Mouse (Mus musculus) kidney, adult 2 months (tissue): ENCODE measurements around the gene Slc15a2. TPM values are rescaled to one million over a fixed set of nuclear protein-coding genes. Genes with fewer than 3 reads are reported as not detected.

Source experiments
- DNase-seq: peaks from one replicate; pipeline ENCODE4 v3.0.0; 2021
- H3K27ac ChIP-seq: fragments of 200-500 bp; 2 replicates; pipeline ENCODE4 v1.5.1; 2012; ENCODE audit warnings: low read depth, low read length, control low read depth, inconsistent platforms; ENCODE audit not compliant: insufficient read depth
- H3K27me3 ChIP-seq: fragments of 200-500 bp; replicated peaks from 2 replicates; pipeline ENCODE4 v1.6.1; 2012; ENCODE audit warnings: mild to moderate bottlenecking, moderate library complexity, low read length, inconsistent platforms; ENCODE audit not compliant: control insufficient read depth, insufficient read depth
- H3K36me3 ChIP-seq: fragments of 200-500 bp; 2 replicates; pipeline ENCODE4 v1.6.1; 2012; ENCODE audit warnings: mild to moderate bottlenecking, moderate library complexity, low read length, inconsistent platforms; ENCODE audit not compliant: control insufficient read depth, insufficient read depth
- H3K4me1 ChIP-seq: fragments of 200-500 bp; 2 replicates; pipeline ENCODE4 v1.6.1; 2011; ENCODE audit warnings: low read length; ENCODE audit not compliant: control insufficient read depth, insufficient read depth
- H3K4me3 ChIP-seq: fragments of 200-500 bp; 2 replicates; pipeline ENCODE4 v1.5.1; 2011; ENCODE audit warnings: mild to moderate bottlenecking, low read depth, low read length, control low read depth; ENCODE audit not compliant: insufficient read depth
- CTCF ChIP-seq: fragments of 200-500 bp; conservative IDR thresholded peaks from 2 replicates; pipeline ENCODE4 v1.5.1; 2011; ENCODE audit warnings: low read depth, mild to moderate bottlenecking, control low read depth, low read length, moderate library complexity, mixed read lengths; ENCODE audit not compliant: insufficient read depth, insufficient read length
- POLR2A ChIP-seq: fragments of 200-500 bp; IDR thresholded peaks from one replicate; pipeline ENCODE4 v1.6.1; 2011; ENCODE audit warnings: low read depth, low read length, control low read depth
- WGBS: fragments of 180-500 bp; shearing (Covaris S2); methylation state at CpG from one replicate; pipeline ENCODE4 v1.1.7; 2018; 5-methylcytosine and 5-hydroxymethylcytosine counted together
- polyA plus RNA-seq: library from polyadenylated mRNA; depleted of rRNA; stranded (reverse); fragments of >200 nt; gene quantifications from 2 replicates; pipeline ENCODE4 v1.2.3, GENCODE M21; 2012

Gene Slc15a2
- polyA plus RNA-seq, 1 experiment: 97.9 TPM

GRCm38 (mm10) chr16:36817321-36817926, 32.7 kb upstream of the Slc15a2 start:
- peak; percentile 92 for DNase-seq

GRCm38 (mm10) chr16:36816916-36817315, 32.2 kb upstream of the Slc15a2 start:
- H3K4me3 ChIP-seq: no peak overlapping the region

More at GRCm38 (mm10) chr16:36817321-36817926, 32.7 kb upstream of the Slc15a2 start:
- no peak overlapping the region for H3K27ac ChIP-seq
- no peaks in the 10 kb centered on the region for H3K27me3 ChIP-seq
- no peak for TF ChIP-seq POLR2A
- TF ChIP-seq CTCF: peak; percentile 56
- no peaks in the 10 kb centered on the region for H3K4me1 ChIP-seq
- 16% methylated on average over 7 of the region's 7 CpGs for WGBS
- H3K4me3 ChIP-seq: no peak overlapping the region
- H3K36me3 ChIP-seq: no peaks in the 10 kb centered on the region

GRCm38 (mm10) chr16:36813680-36814079, 28.9 kb upstream of the Slc15a2 start:
- H3K36me3 ChIP-seq: no peaks in the 10 kb centered on the region
- WGBS: 77% methylated on average over 3 of the region's 3 CpGs
- TF ChIP-seq CTCF: no peak
- TF ChIP-seq POLR2A: no peak
- DNase-seq: no peak
- H3K27ac ChIP-seq: no peak overlapping the region
- no peak overlapping the region for H3K4me3 ChIP-seq
- no peaks in the 10 kb centered on the region for H3K4me1 ChIP-seq
- no peaks in the 10 kb centered on the region for H3K27me3 ChIP-seq

More at GRCm38 (mm10) chr16:36816916-36817315, 32.2 kb upstream of the Slc15a2 start:
- H3K27ac ChIP-seq: no peak overlapping the region
- no peak for DNase-seq
- TF ChIP-seq POLR2A: no peak
- no peak for TF ChIP-seq CTCF
- H3K36me3 ChIP-seq: no peaks in the 10 kb centered on the region
- no peaks in the 10 kb centered on the region for H3K4me1 ChIP-seq
- H3K27me3 ChIP-seq: no peaks in the 10 kb centered on the region

- DNase-seq: peak; percentile 81
Measured at GRCm38 (mm10) chr16:36808616-36809015, 23.9 kb upstream of the Slc15a2 start.

GRCm38 (mm10) chr16:36802361-36802760, 17.6 kb upstream of the Slc15a2 start:
- 86% methylated on average over 3 of the region's 3 CpGs for WGBS
- Histone ChIP-seq H3K36me3 (no peaks in the 10 kb centered on the region), H3K27ac (no peak overlapping the region), H3K4me3 (no peak overlapping the region), H3K27me3 (no peaks in the 10 kb centered on the region), H3K4me1 (no peaks in the 10 kb centered on the region)
- no peak for DNase-seq
- TF ChIP-seq CTCF (0 out of 2 replicates have a peak, but pooled peaks have one; percentile 10), POLR2A (no peak)

More at GRCm38 (mm10) chr16:36808616-36809015, 23.9 kb upstream of the Slc15a2 start:
- no peak for TF ChIP-seq POLR2A
- no peak for TF ChIP-seq CTCF
- H3K4me3 ChIP-seq: no peak overlapping the region
- H3K4me1 ChIP-seq: no peaks in the 10 kb centered on the region
- no peaks in the 10 kb centered on the region for H3K36me3 ChIP-seq
- 39% methylated on average over 3 of the region's 3 CpGs for WGBS
- H3K27me3 ChIP-seq: no peaks in the 10 kb centered on the region
- H3K27ac ChIP-seq: peak overlapping the region; percentile 78

- 77% methylated on average over 2 of the region's 2 CpGs for WGBS
- TF ChIP-seq POLR2A (no peak), CTCF (no peak)
- H3K27ac ChIP-seq: no peak overlapping the region
- H3K36me3 ChIP-seq: no peaks in the 10 kb centered on the region
- H3K4me1 ChIP-seq: no peaks in the 10 kb centered on the region
- H3K4me3 ChIP-seq: no peak overlapping the region
- H3K27me3 ChIP-seq: no peaks in the 10 kb centered on the region
- DNase-seq: no peak
Measured at GRCm38 (mm10) chr16:36798334-36798733, 13.6 kb upstream of the Slc15a2 start.

- WGBS: 84% methylated on average over 2 of the region's 2 CpGs
- no peak overlapping the region for H3K4me3 ChIP-seq
- no peak for DNase-seq
- no peak for TF ChIP-seq POLR2A
- no peak for TF ChIP-seq CTCF
- no peaks in the 10 kb centered on the region for H3K4me1 ChIP-seq
- H3K27ac ChIP-seq: no peak overlapping the region
- H3K27me3 ChIP-seq: no peaks in the 10 kb centered on the region
- no peaks in the 10 kb centered on the region for H3K36me3 ChIP-seq
Measured at GRCm38 (mm10) chr16:36794976-36795375, 10.2 kb upstream of the Slc15a2 start.

GRCm38 (mm10) chr16:36790166-36790565, 5.4 kb upstream of the Slc15a2 start:
- H3K27ac ChIP-seq: no peak overlapping the region
- no peak for DNase-seq
- no peaks in the 10 kb centered on the region for H3K27me3 ChIP-seq
- H3K4me1 ChIP-seq: peaks cover 10% of the 10 kb centered on the region; the same call in 1 of the 2 replicates
- H3K36me3 ChIP-seq: no peaks in the 10 kb centered on the region
- TF ChIP-seq POLR2A: no peak
- TF ChIP-seq CTCF: no peak
- 81% methylated on average over 4 of the region's 4 CpGs for WGBS
- H3K4me3 ChIP-seq: no peak overlapping the region
